Mouse (Mus musculus) pancreas, adult 10 weeks (tissue): ENCODE data around the gene Gm13871. TPM values are rescaled to one million over a fixed set of nuclear protein-coding genes. Genes with fewer than 3 reads are reported as not detected.

Experiments used
- polyA plus RNA-seq: library from polyadenylated mRNA; stranded (reverse); fragments of 350-450 nt; fragmentation: Illumina TruSeq; extraction: RNeasy Lipid Tissue Mini Kit (QIAGEN cat#74804); gene quantifications from one replicate; pipeline ENCODE4 v1.2.3, GENCODE M21; 2015; ENCODE audit warnings: low read depth, low replicate concordance; ENCODE audit not compliant: insufficient read depth

Gm13871 gene
- polyA plus RNA-seq, result not detected

DNA sequence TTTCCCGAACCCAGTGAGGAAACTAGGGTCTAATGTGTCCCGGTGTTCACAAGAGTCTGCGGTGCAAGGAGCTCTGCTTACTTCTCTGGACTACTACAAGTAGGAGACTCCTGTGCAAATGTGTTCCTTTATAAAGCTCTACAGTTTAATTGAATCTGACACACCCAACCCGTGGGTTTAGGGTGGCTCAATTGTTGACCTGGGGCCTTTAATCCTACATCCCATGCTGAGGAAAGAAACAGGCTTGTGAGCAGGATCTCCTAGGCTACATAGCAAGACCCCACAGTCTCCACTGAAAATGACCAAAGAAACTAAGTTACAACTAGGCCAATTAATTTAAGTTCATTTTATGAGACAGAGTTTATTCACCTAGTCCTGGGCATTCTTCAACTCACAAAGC, at the start of gene Gm13871:
Gene Gm13871, minus strand, starts transcription at position 101 of the 400 bp plus-strand sequence.

GRCm38 (mm10) chr4:73950375-73950896, 44.7 kb upstream of the Gm13871 start, which contains the start of gene 2310002L09Rik:
Gene 2310002L09Rik, minus strand, starts transcription at chr4:73950846.

GRCm38 (mm10) chr4:73920660-73921059, 14.9 kb upstream of the Gm13871 start, which contains the start of gene Gm11756:
Gene Gm11756, minus strand, starts transcription at chr4:73920760.

GRCm38 (mm10) chr4:73891012-73891411, 14.7 kb downstream of the Gm13871 start, which contains the start of gene Gm11757:
Gene Gm11757, minus strand, starts transcription at chr4:73891112.

DNA sequence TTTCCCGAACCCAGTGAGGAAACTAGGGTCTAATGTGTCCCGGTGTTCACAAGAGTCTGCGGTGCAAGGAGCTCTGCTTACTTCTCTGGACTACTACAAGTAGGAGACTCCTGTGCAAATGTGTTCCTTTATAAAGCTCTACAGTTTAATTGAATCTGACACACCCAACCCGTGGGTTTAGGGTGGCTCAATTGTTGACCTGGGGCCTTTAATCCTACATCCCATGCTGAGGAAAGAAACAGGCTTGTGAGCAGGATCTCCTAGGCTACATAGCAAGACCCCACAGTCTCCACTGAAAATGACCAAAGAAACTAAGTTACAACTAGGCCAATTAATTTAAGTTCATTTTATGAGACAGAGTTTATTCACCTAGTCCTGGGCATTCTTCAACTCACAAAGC, 29.6 kb downstream of the Gm13871 start, which contains the start of gene Gm11758:
Gene Gm11758, minus strand, starts transcription at position 101 of the 400 bp plus-strand sequence.

Other genes with a start within 250 kb of the Gm13871 start
- not detected for gene Gm11239, start 237.6 kb downstream of the Gm13871 start, polyA plus RNA-seq
- not detected for gene Gm428, start 222.4 kb downstream of the Gm13871 start, polyA plus RNA-seq
- gene Rasef, start 115.0 kb downstream of the Gm13871 start, polyA plus RNA-seq, result 0.70 TPM
- not detected for gene Gm11758, start 29.7 kb downstream of the Gm13871 start, polyA plus RNA-seq
- gene Gm11757, start 14.8 kb downstream of the Gm13871 start, polyA plus RNA-seq, result not detected
- not detected for gene Gm11756, start 14.8 kb upstream of the Gm13871 start, polyA plus RNA-seq
- not detected for gene 2310002L09Rik, start 44.9 kb upstream of the Gm13871 start, polyA plus RNA-seq
- gene Frmd3, start 107.5 kb upstream of the Gm13871 start, polyA plus RNA-seq, result not detected